Mouse (Mus musculus) cortical plate, adult 2 months (tissue): ENCODE measurements around the gene Sfta2. TPM values are rescaled to one million over a fixed set of nuclear protein-coding genes. Genes with fewer than 3 reads are reported as not detected.
A peak's percentile ranks its signal among the peaks of the same experiment; 100 is the strongest.

Experiments used
- H3K27ac ChIP-seq: fragments of 200-500 bp; 2 replicates; pipeline ENCODE4 v1.5.1; 2012; ENCODE audit warnings: low read length, control low read depth, inconsistent platforms; ENCODE audit not compliant: insufficient read depth
- H3K4me1 ChIP-seq: fragments of 200-500 bp; 2 replicates; pipeline ENCODE4 v1.6.1; 2011; ENCODE audit warnings: low read length; ENCODE audit not compliant: control insufficient read depth, insufficient read depth
- H3K4me3 ChIP-seq: fragments of 200-500 bp; 2 replicates; pipeline ENCODE4 v1.5.1; 2011; ENCODE audit warnings: mild to moderate bottlenecking, low read length, control low read depth; ENCODE audit not compliant: insufficient read depth
- CTCF ChIP-seq: fragments of 200-500 bp; IDR thresholded peaks from 2 replicates; pipeline ENCODE4 v1.5.1; 2011; ENCODE audit warnings: mild to moderate bottlenecking, control low read depth, low read length; ENCODE audit not compliant: insufficient read depth; ENCODE audit errors: extremely low read depth
- POLR2A ChIP-seq: fragments of 200-500 bp; IDR thresholded peaks from 2 replicates; pipeline ENCODE4 v1.6.1; 2011; ENCODE audit warnings: mild to moderate bottlenecking, low read length, control low read depth; ENCODE audit not compliant: insufficient read depth; ENCODE audit errors: extremely low read depth
- polyA plus RNA-seq: library from polyadenylated mRNA; depleted of rRNA; stranded (reverse); fragments of >200 nt; gene quantifications from 2 replicates; pipeline ENCODE4 v1.2.3, GENCODE M21; 2012

Gene Sfta2
- polyA plus RNA-seq, 1 experiment: not detected

GRCm38 (mm10) chr17:35671846-35672245 lies 70.5 kb downstream of the Sfta2 start:
- Histone ChIP-seq H3K4me1 (no peaks in the 10 kb centered on the region; the same call in 1 of the 2 replicates), H3K27ac (no peak overlapping the region), H3K4me3 (no peak overlapping the region)
- TF ChIP-seq CTCF (no peak), POLR2A (no peak)

GRCm38 (mm10) chr17:35672527-35672926 lies 71.2 kb downstream of the Sfta2 start:
- no peaks in the 10 kb centered on the region; the same call in 1 of the 2 replicates for H3K4me1 ChIP-seq
- TF ChIP-seq CTCF (no peak), POLR2A (no peak)
- no peak overlapping the region for H3K27ac ChIP-seq
- no peak overlapping the region for H3K4me3 ChIP-seq

- Histone ChIP-seq H3K4me3 (peak within 1 kb of the TSS; percentile 77), H3K4me1 (no peaks in the 10 kb centered on the region; the same call in 1 of the 2 replicates), H3K27ac (no peak within 1 kb of the TSS)
- no peak for TF ChIP-seq CTCF
- TF ChIP-seq POLR2A: peak; percentile 56; the same call in 1 of the 2 replicates
Measured at GRCm38 (mm10) chr17:35673416-35674035, 72.2 kb downstream of the Sfta2 start, which contains the start of gene Gtf2h4. Gene Gtf2h4 (minus strand): TSS chr17:35673739.

- no peaks in the 10 kb centered on the region for H3K4me1 ChIP-seq
- TF ChIP-seq CTCF (no peak), POLR2A (no peak)
Measured at GRCm38 (mm10) chr17:35680591-35680990, 79.2 kb downstream of the Sfta2 start.

GRCm38 (mm10) chr17:35681986-35682385 lies 80.6 kb downstream of the Sfta2 start:
- TF ChIP-seq CTCF (no peak), POLR2A (no peak)
- Histone ChIP-seq H3K27ac (no peak overlapping the region), H3K4me1 (no peaks in the 10 kb centered on the region), H3K4me3 (no peak overlapping the region)

More at GRCm38 (mm10) chr17:35680591-35680990, 79.2 kb downstream of the Sfta2 start:
- H3K27ac ChIP-seq: no peak overlapping the region
- no peak overlapping the region for H3K4me3 ChIP-seq

GRCm38 (mm10) chr17:35685061-35685460 lies 83.7 kb downstream of the Sfta2 start:
- Histone ChIP-seq H3K27ac (no peak overlapping the region), H3K4me1 (no peaks in the 10 kb centered on the region), H3K4me3 (no peak overlapping the region)
- TF ChIP-seq CTCF: no peak

GRCm38 (mm10) chr17:35688347-35689175 lies 87.2 kb downstream of the Sfta2 start:
- no peak overlapping the region for H3K27ac ChIP-seq
- no peak for TF ChIP-seq CTCF
- TF ChIP-seq POLR2A: no peak
- peaks cover 1% of the 10 kb centered on the region; the same call in 1 of the 2 replicates for H3K4me1 ChIP-seq
- no peak overlapping the region for H3K4me3 ChIP-seq

- Histone ChIP-seq H3K4me3 (no peak overlapping the region), H3K27ac (no peak overlapping the region), H3K4me1 (peaks cover 4% of the 10 kb centered on the region; the same call in 1 of the 2 replicates)
- no peak for TF ChIP-seq POLR2A
- TF ChIP-seq CTCF: no peak
Measured at GRCm38 (mm10) chr17:35689936-35690645, 88.7 kb downstream of the Sfta2 start.

- H3K4me1 ChIP-seq: peaks cover 5% of the 10 kb centered on the region
- H3K27ac ChIP-seq: no peak overlapping the region
- TF ChIP-seq CTCF (no peak), POLR2A (no peak)
- H3K4me3 ChIP-seq: no peak overlapping the region
Measured at GRCm38 (mm10) chr17:35691811-35692210, 90.5 kb downstream of the Sfta2 start.
